Mouse (Mus musculus) A20 (cell line): ENCODE data around the gene Sgsm1.

ENCODE experiments used
- DNase-seq: peaks from one replicate; pipeline ENCODE4 v3.0.0-alpha.2; 2011; ENCODE audit warnings: low read depth, low spot score

Gene Sgsm1

GRCm38 (mm10) chr5:113218617-113219235, 91.9 kb downstream of the Sgsm1 start:
- no peak for DNase-seq

GRCm38 (mm10) chr5:113217076-113217475, 93.5 kb downstream of the Sgsm1 start:
- DNase-seq: no peak

GRCm38 (mm10) chr5:113216328-113216960, 94.1 kb downstream of the Sgsm1 start:
- no peak for DNase-seq

GRCm38 (mm10) chr5:113215610-113216011, 95.0 kb downstream of the Sgsm1 start:
- DNase-seq: no peak

GRCm38 (mm10) chr5:113214455-113214854, 96.1 kb downstream of the Sgsm1 start:
- DNase-seq: no peak

- DNase-seq: no peak
Observed at GRCm38 (mm10) chr5:113214041-113214440, 96.5 kb downstream of the Sgsm1 start.

- DNase-seq: no peak
Observed at GRCm38 (mm10) chr5:113212156-113212835, 98.3 kb downstream of the Sgsm1 start.

- no peak for DNase-seq
Observed at GRCm38 (mm10) chr5:113210314-113210713, 100.3 kb downstream of the Sgsm1 start.

- no peak for DNase-seq
Observed at GRCm38 (mm10) chr5:113209898-113210297, 100.7 kb downstream of the Sgsm1 start.

GRCm38 (mm10) chr5:113209401-113209750, 101.2 kb downstream of the Sgsm1 start:
- no peak for DNase-seq

- DNase-seq: no peak
Observed at GRCm38 (mm10) chr5:113208622-113209400, 101.8 kb downstream of the Sgsm1 start.

GRCm38 (mm10) chr5:113208048-113208447, 102.5 kb downstream of the Sgsm1 start:
- DNase-seq: no peak

- DNase-seq: no peak
Observed at GRCm38 (mm10) chr5:113206670-113207352, 103.8 kb downstream of the Sgsm1 start.

- DNase-seq: no peak
Observed at GRCm38 (mm10) chr5:113204193-113204592, 106.4 kb downstream of the Sgsm1 start.

GRCm38 (mm10) chr5:113199772-113200134, 110.8 kb downstream of the Sgsm1 start:
- no peak for DNase-seq

GRCm38 (mm10) chr5:113199126-113199771, 111.3 kb downstream of the Sgsm1 start:
- no peak for DNase-seq

- DNase-seq: no peak
Observed at GRCm38 (mm10) chr5:113196916-113197794, 113.4 kb downstream of the Sgsm1 start.

- no peak for DNase-seq
Observed at GRCm38 (mm10) chr5:113195907-113196306, 114.7 kb downstream of the Sgsm1 start.

- DNase-seq: no peak
Observed at GRCm38 (mm10) chr5:113195451-113195850, 115.1 kb downstream of the Sgsm1 start.

- DNase-seq: no peak
Observed at GRCm38 (mm10) chr5:113193762-113194161, 116.8 kb downstream of the Sgsm1 start.
